Mouse (Mus musculus) embryo, embryonic 10 days (tissue): Measurements from ENCODE around the gene Runx2.

Experiments used
- DNase-seq: peaks from one replicate; pipeline ENCODE4 v3.0.0-alpha.2; 2015; ENCODE audit warnings: low spot score

The Runx2 gene

DNA sequence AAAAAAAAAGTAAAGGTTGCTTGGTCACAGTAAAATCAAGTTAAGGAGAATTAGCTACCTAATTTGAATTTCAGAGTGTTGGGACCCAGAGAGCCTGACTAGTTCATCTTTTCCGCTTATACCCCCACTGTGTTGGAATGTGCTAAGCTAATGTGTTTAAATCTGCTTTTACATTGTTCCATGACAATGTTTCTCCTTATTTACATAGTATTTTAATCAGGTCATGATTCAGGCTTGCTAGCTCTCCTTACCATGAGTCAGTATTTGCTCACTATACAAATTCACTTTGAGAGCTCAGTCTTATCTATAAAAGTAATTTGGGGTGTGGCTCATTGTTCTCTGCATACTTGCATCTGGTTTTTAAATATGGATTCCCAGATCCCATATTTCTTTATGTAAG lies 47.2 kb downstream of the Runx2 start:
- no peak for DNase-seq

- no peak for DNase-seq
Measured at GRCm38 (mm10) chr17:44766975-44767374, 47.6 kb downstream of the Runx2 start.

- no peak for DNase-seq
Measured at GRCm38 (mm10) chr17:44766318-44766717, 48.3 kb downstream of the Runx2 start.

GRCm38 (mm10) chr17:44745378-44745777 lies 69.2 kb downstream of the Runx2 start:
- DNase-seq = no peak

- DNase-seq = no peak
Measured at GRCm38 (mm10) chr17:44743780-44744179, 70.8 kb downstream of the Runx2 start.

DNA sequence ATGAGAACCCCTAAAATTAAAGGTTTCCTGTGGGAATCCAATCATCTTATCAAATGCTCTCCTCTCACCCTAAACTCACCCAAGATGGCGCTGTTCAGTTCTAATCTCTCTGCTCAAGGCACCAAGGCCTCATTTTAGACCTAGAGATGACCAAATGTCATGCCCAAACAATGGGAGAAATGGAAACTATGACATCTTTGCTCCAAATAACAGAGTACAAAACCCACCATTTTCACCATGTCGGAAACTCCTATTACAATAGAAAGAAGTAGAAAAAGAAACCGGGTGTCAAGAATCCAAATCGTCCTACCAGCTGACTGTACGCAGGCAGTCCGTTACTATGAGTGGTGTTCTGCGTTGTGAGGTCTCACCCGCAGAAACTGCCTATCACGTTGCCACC lies 72.4 kb downstream of the Runx2 start:
- no peak for DNase-seq

DNA sequence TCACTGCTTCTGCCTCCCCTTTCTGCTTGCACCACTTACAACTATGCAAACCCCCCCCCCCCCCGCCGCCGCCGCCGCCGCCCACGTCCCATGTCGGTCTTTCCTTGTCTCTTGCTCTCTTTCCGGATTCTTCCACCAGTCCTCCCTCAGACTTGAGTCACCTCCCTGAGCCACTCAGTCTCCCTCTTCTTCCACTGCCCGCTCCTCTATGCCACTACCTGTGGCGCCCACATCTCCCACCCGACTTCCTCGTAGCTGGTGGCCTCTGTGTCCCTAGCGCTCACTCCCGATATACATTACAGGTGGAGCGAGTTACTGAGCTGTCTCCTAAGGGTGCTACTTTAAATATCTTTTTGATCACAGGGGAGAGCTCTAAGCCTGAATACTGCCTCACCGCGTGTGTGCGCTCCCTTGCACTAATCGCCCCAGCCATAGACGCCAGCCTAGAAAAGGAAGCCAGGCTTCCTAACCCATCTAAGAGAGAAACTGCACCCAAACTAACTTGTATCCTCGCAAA lies 76.4 kb downstream of the Runx2 start:
- DNase-seq = peak; percentile 43

DNA sequence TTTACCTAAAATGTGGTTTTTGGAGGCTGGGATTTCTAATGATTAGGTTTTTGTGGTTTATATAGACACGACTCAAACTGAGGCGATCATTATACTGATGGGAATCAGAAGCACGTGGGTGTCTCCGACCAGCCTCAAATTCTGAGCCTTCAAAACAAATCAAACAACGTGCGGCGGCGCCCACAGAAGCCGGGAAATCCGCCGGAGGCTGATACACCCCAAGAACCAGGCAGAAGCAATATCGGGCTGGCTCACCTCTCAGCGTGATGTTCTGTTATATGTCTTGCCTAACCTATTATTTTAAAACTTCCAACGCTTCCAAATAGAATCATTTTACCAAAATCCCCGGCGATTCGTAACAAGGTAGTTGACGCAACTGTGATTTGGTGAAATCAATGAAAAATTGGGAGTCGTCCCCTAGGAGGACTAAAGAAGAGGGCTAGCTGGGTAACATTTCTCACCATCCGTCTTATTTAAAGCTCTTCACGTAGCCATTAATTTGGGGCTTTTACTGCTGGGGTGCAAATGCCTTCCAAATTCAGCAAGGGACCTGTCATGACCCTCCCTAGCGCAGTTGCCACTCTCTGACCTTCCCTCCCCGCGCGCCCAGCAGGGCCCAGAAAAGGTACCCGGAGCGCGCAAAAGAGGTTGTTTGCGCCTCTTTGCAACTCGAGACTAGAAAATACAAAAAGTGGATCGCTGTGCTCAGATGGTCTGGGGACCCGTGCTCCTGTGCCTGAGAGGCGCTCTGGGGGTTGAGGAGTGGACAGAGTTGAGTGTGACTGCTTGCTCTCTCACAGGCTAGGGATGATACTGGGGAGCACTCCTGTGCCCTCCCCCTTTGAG lies 77.1 kb downstream of the Runx2 start:
- DNase-seq = peak; percentile 44

DNA sequence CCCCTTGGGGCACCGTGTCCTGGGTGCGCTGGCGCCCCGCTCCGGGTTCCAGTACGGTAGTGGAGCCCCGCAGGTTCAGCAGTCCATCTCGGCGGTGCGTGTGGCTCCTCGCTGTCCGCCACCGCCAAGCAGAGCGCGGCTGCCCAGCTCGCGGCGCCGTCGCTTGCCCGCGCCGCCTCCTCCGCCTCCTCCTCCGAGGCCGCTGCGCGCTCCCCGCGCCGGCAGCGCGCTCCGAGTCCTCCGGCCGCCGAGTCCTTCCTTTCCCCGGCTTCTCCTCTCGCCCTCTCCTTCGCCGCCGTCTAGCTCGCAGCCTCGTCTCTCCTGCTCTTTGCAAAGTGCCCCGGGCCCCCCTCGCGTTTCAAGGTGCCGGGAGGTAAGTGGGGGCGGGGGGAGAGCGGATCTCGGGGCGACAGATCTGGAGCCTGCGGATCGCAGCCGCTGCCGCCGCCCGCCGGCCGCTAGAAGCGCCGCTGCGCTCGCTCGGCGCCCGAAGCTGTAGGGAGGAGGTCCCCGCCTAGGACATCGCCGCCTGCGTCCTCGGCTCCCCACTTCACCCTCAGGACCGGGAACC lies 78.5 kb downstream of the Runx2 start:
- DNase-seq = peak; percentile 75

DNA sequence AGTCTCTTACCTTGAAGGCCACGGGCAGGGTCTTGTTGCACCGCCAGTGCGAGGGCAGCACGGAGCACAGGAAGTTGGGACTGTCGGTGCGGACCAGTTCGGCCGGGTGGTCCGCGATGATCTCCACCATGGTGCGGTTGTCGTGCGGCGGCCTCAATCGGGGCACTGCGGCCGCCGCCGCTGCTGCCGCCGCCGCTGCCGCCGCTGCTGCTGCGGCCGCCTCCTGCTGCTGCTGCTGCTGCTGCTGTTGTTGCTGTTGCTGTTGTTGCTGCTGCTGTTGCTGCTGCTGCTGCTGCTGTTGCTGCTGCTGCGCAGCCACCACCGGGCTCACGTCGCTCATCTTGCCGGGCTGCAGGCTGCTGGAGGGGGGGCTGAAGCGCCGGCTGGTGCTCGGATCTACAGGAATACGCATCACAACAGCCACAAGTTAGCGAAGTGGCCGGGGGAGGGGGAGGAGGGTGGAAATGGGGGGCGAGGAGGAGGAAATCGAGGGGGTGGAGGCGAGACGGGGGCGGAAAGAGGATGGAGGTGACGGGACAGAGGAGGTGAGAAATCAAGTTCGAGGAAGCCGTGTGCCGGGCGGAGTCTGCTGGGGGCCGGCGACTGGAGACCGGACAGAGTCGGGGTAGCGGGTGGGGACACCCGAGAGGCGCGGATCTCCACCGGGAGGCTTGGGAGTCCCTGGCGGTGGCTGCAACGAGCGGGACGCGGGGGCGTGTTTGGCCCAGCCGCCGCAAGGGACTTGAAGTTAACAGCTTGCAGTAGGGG lies 79.2 kb downstream of the Runx2 start:
- peak; percentile 51 for DNase-seq

- DNase-seq = peak; percentile 59
Measured at GRCm38 (mm10) chr17:44734501-44735222, 79.9 kb downstream of the Runx2 start.

DNA sequence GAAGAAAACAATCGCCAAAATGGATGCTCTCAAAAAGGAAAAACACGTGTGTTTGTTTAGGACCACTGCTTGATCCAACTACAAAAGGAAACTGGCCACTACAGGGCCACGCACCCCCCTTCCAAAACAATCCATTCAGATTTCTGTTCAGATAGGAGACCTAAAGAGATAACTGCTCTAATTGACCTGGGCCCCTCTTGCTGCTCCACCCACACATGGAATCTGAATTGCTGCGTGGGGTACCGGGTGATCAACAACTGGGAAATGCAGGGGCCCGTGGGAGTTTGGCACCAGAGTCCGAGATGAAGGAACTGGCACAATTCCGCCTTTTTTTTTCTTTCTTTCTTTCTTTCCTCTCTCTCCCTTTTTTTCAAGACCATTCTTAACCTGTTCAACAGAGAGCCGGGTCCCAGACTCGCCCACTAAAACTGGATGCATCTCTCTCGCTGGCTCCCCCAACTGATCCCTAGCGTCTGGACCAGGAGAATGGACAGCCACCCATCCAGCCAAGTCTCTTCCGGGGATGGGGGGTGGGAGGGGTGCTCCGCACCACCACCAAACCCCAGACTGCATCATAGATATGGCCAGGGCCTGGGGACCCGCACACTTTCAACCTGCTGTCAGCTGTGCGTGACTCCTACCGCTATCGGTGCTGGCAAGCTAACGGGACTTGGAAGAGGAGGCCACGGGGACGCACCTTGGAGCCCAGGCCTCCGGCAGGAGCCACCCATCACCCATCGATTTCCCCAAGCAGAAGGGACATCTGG lies 80.9 kb downstream of the Runx2 start:
- DNase-seq = no peak

DNA sequence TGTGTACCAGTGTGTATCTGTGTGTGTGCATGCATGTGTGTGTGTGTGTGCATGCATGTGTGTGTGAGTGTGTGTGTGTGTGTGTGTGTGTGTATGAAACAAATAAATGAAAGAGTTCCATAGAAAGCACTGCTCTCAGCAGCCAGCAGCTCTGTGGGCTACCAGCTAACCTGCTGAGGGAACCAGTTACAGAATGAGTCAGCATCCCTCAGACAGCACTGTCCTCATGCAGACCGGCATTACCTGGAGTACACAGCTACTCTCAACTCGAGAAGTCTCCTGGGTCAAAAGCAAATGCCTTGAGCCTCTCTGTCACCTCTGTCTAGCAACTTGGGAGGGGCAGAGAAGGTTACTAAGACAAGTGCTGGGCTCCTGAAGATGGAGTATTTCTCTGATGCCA lies 86.1 kb downstream of the Runx2 start:
- DNase-seq = no peak

GRCm38 (mm10) chr17:44727675-44728074 lies 86.9 kb downstream of the Runx2 start:
- DNase-seq = no peak

DNA sequence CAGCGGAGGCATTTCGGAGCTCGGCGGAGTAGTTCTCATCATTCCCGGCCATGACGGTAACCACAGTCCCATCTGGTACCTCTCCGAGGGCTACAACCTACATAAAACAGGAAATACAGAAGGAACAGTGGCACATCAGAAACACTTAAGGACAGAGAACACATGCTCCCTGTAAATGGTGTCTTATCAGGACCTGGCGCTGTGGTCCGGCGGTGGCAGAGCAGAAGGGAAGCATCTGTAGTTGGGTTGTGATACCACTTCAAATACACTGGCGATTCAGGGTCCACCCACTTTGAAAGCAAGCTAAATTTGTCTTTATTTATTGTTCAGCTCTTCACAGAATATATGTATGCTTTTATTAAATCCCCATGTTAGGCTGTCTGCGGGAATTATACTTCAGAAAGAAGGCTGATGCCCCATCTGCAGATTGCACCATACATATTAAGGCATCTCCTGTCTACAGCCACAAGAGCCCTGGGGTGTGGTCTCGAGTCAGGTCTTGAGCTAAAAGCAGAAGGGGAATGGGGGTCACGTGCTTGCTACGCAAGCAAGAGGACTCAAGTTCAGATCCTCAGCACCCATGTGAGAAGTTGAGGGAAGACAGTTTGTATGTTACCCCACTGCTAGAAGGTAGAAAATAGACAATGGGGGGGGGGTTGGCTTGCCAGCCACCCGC lies 89.7 kb downstream of the Runx2 start:
- DNase-seq = no peak

DNA sequence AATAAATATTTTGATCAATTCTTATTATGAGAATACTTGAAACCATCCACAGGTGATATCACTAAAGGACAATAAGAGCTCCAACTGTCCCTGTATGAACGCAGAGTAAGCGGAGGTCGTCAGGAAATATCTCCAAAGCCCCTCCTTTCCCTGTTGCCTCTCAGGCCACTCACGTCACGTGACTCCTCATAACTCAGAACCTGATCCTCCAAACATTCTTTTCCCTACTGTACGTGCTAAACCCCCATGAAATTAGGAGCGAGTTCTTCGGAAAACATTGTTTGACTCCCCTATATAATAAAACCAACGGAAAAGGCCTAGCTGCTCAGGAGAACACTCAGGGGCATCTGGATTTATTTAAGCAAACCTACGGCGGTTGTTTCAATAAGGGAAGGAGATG lies 90.3 kb downstream of the Runx2 start:
- no peak for DNase-seq

DNA sequence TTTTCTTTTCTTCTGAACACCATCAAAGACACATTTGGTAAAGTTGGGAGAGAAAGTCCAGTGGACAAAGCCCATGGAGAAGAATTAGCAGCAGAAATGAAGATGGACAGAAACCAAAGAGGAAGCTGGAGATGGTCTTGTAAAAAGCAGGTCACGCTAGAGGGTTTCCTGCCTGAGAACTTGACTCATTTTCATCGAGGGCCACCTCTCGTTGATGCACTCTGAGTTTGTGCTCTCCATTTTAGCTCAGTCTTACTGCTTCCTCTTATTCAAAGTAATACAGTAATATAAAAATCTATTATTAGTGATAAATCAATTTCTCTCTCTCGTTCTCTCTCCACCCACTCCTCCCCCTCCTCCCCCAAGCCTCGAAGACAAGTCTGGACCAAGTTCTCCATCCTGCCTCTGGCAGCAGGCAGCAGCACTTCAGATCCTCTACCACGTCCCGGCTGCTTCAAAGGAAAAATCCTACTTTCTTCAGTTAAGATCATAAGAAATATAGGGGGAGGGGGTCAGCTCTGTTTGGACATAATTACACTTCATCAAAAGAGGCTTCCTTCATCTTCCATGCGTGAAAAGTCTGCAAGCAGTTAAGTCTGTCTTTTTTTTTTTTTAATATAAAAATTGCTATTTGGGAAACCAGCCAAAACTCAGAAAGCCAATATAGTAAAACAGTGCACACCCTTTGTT lies 92.3 kb downstream of the Runx2 start:
- no peak for DNase-seq

GRCm38 (mm10) chr17:44718591-44718990 lies 96.0 kb downstream of the Runx2 start:
- no peak for DNase-seq

- peak; percentile 12 for DNase-seq
Measured at GRCm38 (mm10) chr17:44718036-44718435, 96.6 kb downstream of the Runx2 start.

- DNase-seq = no peak
Measured at GRCm38 (mm10) chr17:44714116-44714515, 100.5 kb downstream of the Runx2 start.
